Mouse (Mus musculus): ENCODE data around the gene Mapk12. TPM values are rescaled to one million over a fixed set of nuclear protein-coding genes. Genes with fewer than 3 reads are reported as not detected.

The Mapk12 gene
- polyA plus RNA-seq, 1 experiment from 2014 or later = 26.9 TPM

DNA sequence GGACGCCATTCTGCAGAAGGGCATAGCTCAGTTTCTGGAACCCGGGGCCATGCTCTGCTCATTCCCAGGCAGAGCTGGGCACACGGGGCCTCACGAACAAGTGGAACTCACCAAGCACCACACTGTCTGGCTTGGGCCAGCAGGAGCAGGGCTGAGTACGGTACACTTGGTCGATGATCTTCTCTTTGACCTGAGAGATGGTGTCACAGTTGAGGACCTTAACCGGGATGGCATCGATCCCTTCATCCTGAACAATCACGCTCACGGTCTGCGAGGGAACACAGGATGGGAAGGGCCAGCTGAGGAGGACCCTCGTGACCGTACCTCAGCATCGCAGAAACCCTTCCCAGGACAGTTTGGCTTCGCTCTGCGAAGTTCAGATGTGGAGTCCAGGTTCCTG is 18.0 kb upstream of the Mapk12 start:
- Histone ChIP-seq H3K4me3 (ENCODE audit: low read depth, low read length) (no peak overlapping the region), H3K9me3 (ENCODE audit: control insufficient read depth, low read length) (no peaks in the 10 kb centered on the region), H3K27ac (ENCODE audit: low read depth, low read length) (no peak overlapping the region), H3K4me1 (replicated peaks; ENCODE audit: control insufficient read depth, insufficient read depth, low read length) (no peaks in the 10 kb centered on the region), H3K9ac (ENCODE audit: low read length) (no peak overlapping the region), H3K36me3 (ENCODE audit: control insufficient read depth, insufficient read depth, low read length) (peaks cover 56% of the 10 kb centered on the region), H3K27me3 (ENCODE audit: control insufficient read depth, insufficient read depth, low read length) (no peaks in the 10 kb centered on the region), H3K4me2 (ENCODE audit: low read depth, low read length, severe bottlenecking) (no peak overlapping the region)
- DNase-seq (ENCODE audit: low spot score) = no peak
- 90% methylated on average over 16 of the region's 16 CpGs for WGBS
- ATAC-seq (replicated peaks; ENCODE audit: low FRiP score) = no peak

DNA sequence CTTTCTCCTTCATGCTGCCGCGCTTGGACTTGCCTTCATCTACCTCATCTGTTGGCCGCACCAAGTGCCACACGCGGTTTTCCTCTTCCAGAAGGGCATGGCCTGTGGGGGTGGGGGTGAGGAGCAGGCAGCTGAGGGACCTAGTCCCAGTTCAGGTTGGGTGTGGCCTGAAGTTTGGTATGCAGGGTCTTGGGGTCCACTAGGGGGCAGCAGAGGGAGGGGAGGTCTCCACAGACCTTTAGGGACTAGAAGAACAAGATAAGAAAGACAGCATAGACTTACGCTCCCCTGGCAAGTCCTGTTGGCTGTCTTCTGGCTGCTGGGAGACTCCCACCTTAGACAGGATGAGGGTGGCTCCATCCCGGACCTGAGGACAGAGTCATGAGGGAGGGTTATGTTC is 17.5 kb upstream of the Mapk12 start:
- Histone ChIP-seq H3K27ac (ENCODE audit: low read depth, low read length) (no peak overlapping the region), H3K4me3 (ENCODE audit: low read depth, low read length) (no peak overlapping the region), H3K36me3 (ENCODE audit: control insufficient read depth, insufficient read depth, low read length) (peaks cover 52% of the 10 kb centered on the region), H3K9me3 (ENCODE audit: control insufficient read depth, low read length) (no peaks in the 10 kb centered on the region), H3K4me1 (replicated peaks; ENCODE audit: control insufficient read depth, insufficient read depth, low read length) (no peaks in the 10 kb centered on the region), H3K4me2 (ENCODE audit: low read depth, low read length, severe bottlenecking) (no peak overlapping the region), H3K9ac (ENCODE audit: low read length) (no peak overlapping the region), H3K27me3 (ENCODE audit: control insufficient read depth, insufficient read depth, low read length) (no peaks in the 10 kb centered on the region)
- ATAC-seq (replicated peaks; ENCODE audit: low FRiP score) (peak; percentile 45), DNase-seq (ENCODE audit: low spot score) (peak; percentile 86)
- 71% methylated on average over 7 of the region's 7 CpGs for WGBS

DNA sequence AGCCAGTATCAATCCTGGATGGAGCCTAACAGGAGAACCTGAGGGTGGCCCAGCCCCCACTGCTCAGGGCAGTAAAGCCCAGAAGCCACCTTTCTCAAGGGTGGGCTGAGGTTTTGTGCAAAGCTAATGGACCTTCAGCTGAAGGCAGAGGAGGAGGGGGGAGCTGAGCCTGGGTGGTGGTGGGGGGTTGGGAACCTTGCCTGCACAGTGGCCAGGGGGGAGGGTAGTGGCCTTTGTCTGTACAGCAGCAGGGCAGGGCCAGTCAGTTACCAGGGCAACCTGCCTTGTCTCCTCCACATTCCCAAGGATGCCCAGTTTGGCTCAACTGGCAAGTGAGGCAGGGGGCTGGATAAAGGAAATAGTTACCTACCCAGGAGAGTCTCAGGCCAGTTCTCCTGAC is 11.8 kb upstream of the Mapk12 start:
- H3K4me2 ChIP-seq (ENCODE audit: low read depth, low read length, severe bottlenecking) = peak overlapping the region; percentile 24
- H3K27ac ChIP-seq (ENCODE audit: low read depth, low read length) = peak overlapping the region; percentile 69
- peak overlapping the region; percentile 27 for H3K9ac ChIP-seq (ENCODE audit: low read length)
- ATAC-seq (replicated peaks; ENCODE audit: low FRiP score) (peak; percentile 74), DNase-seq (ENCODE audit: low spot score) (peak; percentile 85)
- peaks cover 15% of the 10 kb centered on the region for H3K36me3 ChIP-seq (ENCODE audit: control insufficient read depth, insufficient read depth, low read length)
- H3K4me1 ChIP-seq (replicated peaks; ENCODE audit: control insufficient read depth, insufficient read depth, low read length) = peaks cover 25% of the 10 kb centered on the region
- H3K27me3 ChIP-seq (ENCODE audit: control insufficient read depth, insufficient read depth, low read length) = no peaks in the 10 kb centered on the region
- no peak overlapping the region for H3K4me3 ChIP-seq (ENCODE audit: low read depth, low read length)
- H3K9me3 ChIP-seq (ENCODE audit: control insufficient read depth, low read length) = no peaks in the 10 kb centered on the region

DNA sequence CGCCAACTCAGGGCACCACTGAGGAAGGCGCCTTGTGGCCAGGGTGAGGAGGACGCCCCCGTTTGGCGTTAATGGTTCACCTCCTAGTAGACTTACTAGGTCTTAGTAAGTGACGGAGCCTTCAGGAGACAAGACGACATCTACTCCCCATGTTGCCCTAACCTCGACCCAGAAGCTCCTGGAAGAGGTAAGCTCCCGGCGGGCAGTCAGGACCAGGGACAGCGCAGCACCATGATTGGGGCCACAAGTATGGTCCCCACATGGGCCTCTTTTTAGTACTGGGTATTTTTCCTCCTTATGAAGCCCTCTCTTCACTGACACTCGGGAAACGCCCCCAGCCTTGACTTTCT is 9.5 kb upstream of the Mapk12 start:
- ATAC-seq (replicated peaks; ENCODE audit: low FRiP score) = 0 out of 2 replicates have a peak, but pooled peaks have one; percentile 8

DNA sequence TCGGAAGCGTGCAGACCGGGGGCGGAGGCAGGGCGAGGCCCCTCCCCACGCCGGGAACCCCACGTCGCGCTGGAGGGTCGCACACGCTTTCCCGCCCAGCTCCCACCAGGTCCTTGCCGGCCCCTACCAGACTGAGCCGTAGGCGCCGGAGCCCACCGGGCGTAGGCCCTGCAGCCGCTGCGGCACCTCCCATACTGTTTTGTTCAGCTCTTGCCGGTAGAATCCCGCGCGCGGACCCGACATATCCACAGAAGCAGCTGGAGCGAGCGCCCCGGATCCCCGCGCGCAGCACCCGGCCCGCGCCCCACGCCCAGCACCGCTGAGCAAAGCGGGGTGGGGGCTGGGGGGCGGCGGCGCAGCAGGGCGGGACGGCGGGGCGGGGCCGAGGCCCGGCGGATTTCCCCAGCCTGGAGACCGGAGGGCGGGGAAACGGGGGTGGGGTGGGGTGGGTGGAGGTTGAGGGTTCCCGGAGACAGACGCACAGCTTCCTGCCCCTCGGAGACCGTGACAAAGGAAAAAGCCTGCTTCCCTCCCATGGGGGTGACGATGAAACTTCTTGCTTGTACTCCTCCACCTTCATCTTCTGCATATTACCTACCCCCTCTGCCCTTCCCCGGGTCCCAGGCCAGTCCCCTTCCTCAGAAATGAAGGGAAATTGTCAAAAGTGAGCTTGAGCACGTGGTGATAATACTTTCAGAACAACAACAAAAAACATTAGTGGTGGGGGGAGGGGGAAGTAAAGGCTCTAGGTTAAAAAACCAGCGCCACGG is 9.0 kb upstream of the Mapk12 start, which contains the start of gene Mapk11:
Gene Mapk11, minus strand, starts transcription at position 358 of the 770 bp plus-strand sequence.
- Histone ChIP-seq H3K27ac (ENCODE audit: low read depth, low read length) (peak within 1 kb of the TSS; percentile 84), H3K4me1 (replicated peaks; ENCODE audit: control insufficient read depth, insufficient read depth, low read length) (peaks cover 32% of the 10 kb centered on the region), H3K4me2 (ENCODE audit: low read depth, low read length, severe bottlenecking) (peak within 1 kb of the TSS; percentile 90), H3K36me3 (ENCODE audit: control insufficient read depth, insufficient read depth, low read length) (no peaks in the 10 kb centered on the region), H3K27me3 (ENCODE audit: control insufficient read depth, insufficient read depth, low read length) (no peaks in the 10 kb centered on the region), H3K9me3 (ENCODE audit: control insufficient read depth, low read length) (no peaks in the 10 kb centered on the region), H3K4me3 (ENCODE audit: low read depth, low read length) (peak within 1 kb of the TSS; percentile 61), H3K9ac (ENCODE audit: low read length) (peak within 1 kb of the TSS; percentile 93)
- peak; percentile 85 for DNase-seq (ENCODE audit: low spot score)
- WGBS = under 1% methylated on average over 55 of the region's 61 CpGs
- ATAC-seq (replicated peaks; ENCODE audit: low FRiP score) = peak; percentile 63

More for the DNA sequence above, 9.5 kb upstream of the Mapk12 start:
- Histone ChIP-seq H3K4me2 (ENCODE audit: low read depth, low read length, severe bottlenecking) (peak overlapping the region; percentile 90), H3K27me3 (ENCODE audit: control insufficient read depth, insufficient read depth, low read length) (no peaks in the 10 kb centered on the region), H3K9me3 (ENCODE audit: control insufficient read depth, low read length) (no peaks in the 10 kb centered on the region), H3K4me3 (ENCODE audit: low read depth, low read length) (peak overlapping the region; percentile 61), H3K4me1 (replicated peaks; ENCODE audit: control insufficient read depth, insufficient read depth, low read length) (peaks cover 32% of the 10 kb centered on the region), H3K27ac (ENCODE audit: low read depth, low read length) (peak overlapping the region; percentile 84; the same call in 1 of the 2 replicates), H3K9ac (ENCODE audit: low read length) (peak overlapping the region; percentile 93), H3K36me3 (ENCODE audit: control insufficient read depth, insufficient read depth, low read length) (no peaks in the 10 kb centered on the region)
- peak; percentile 75 for DNase-seq (ENCODE audit: low spot score)
- WGBS = 1% methylated on average over 13 of the region's 13 CpGs

DNA sequence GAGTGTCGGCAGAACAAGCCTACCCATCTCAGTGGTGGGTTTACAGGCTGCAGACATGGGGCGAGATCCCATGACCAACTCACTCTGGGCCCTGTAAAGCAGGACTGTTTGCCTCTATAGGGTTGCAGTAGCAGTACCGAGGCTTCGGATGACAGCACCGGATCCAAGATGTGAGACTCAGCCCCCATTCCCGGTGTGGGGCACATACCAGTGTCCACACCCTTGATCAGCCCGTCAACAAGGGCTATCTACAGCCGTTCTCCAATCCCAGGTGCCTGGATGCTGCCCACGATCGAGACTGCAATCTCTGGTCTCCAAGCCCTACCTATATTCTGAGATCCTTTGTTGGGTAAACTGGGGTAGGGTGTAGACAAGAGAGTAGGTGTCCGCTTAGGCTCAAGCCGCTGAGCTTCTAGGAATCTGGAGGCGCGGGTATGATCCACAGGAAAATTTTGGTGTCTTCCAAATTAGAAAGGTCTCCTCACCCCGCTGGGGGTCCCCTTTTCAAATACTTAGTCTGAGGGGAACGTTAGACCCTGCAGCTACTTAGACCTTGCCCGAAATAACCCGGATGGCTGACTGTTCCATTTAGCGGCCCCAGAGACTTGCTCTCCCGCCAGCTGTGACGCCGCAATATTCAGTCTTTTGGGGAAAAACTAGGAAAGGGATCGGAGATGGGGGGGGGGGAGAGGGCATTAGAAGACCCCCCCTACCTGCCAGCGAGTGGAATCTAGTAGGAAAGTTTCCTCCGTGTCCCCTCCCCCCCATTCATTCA is 8.2 kb upstream of the Mapk12 start:
- no peaks in the 10 kb centered on the region for H3K36me3 ChIP-seq (ENCODE audit: control insufficient read depth, insufficient read depth, low read length)
- ATAC-seq (replicated peaks; ENCODE audit: low FRiP score) = no peak; the same call in 1 of the 2 replicates
- H3K4me3 ChIP-seq (ENCODE audit: low read depth, low read length) = peak overlapping the region; percentile 61
- DNase-seq (ENCODE audit: low spot score) = no peak
- peaks cover 32% of the 10 kb centered on the region for H3K4me1 ChIP-seq (replicated peaks; ENCODE audit: control insufficient read depth, insufficient read depth, low read length)
- H3K27ac ChIP-seq (ENCODE audit: low read depth, low read length) = peak overlapping the region; percentile 84; the same call in 1 of the 2 replicates
- H3K27me3 ChIP-seq (ENCODE audit: control insufficient read depth, insufficient read depth, low read length) = no peaks in the 10 kb centered on the region
- H3K4me2 ChIP-seq (ENCODE audit: low read depth, low read length, severe bottlenecking) = peak overlapping the region; percentile 90
- no peaks in the 10 kb centered on the region for H3K9me3 ChIP-seq (ENCODE audit: control insufficient read depth, low read length)
- peak overlapping the region; percentile 93 for H3K9ac ChIP-seq (ENCODE audit: low read length)
- 3% methylated on average over 25 of the region's 25 CpGs for WGBS

DNA sequence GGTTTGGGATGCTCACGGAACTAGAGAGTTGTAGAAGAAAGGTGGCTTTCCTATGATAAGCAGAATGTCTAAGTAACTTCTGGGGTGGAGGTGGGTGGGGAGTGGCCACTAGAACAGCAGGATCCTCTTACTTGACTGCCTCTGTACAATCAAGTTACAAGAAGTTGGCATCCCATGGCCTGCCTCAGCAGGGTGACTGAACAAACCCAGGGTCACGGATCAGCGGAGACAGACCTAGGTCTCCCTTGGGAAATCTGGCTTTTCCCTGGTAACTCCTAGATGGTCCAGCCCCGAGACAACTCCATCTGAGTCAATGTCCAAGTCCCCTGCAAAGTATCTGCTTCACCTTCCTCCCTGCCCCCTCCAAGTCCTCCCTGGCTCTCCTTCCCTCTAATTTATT is 7.4 kb upstream of the Mapk12 start:
- Histone ChIP-seq H3K9me3 (ENCODE audit: control insufficient read depth, low read length) (no peaks in the 10 kb centered on the region), H3K4me3 (ENCODE audit: low read depth, low read length) (peak overlapping the region; percentile 61), H3K36me3 (ENCODE audit: control insufficient read depth, insufficient read depth, low read length) (no peaks in the 10 kb centered on the region), H3K27me3 (ENCODE audit: control insufficient read depth, insufficient read depth, low read length) (no peaks in the 10 kb centered on the region), H3K27ac (ENCODE audit: low read depth, low read length) (no peak overlapping the region), H3K4me1 (replicated peaks; ENCODE audit: control insufficient read depth, insufficient read depth, low read length) (peaks cover 32% of the 10 kb centered on the region), H3K4me2 (ENCODE audit: low read depth, low read length, severe bottlenecking) (peak overlapping the region; percentile 90), H3K9ac (ENCODE audit: low read length) (peak overlapping the region; percentile 93)
- DNase-seq (ENCODE audit: low spot score) (no peak), ATAC-seq (replicated peaks; ENCODE audit: low FRiP score) (no peak)
- WGBS = 45% methylated on average over 4 of the region's 4 CpGs

DNA sequence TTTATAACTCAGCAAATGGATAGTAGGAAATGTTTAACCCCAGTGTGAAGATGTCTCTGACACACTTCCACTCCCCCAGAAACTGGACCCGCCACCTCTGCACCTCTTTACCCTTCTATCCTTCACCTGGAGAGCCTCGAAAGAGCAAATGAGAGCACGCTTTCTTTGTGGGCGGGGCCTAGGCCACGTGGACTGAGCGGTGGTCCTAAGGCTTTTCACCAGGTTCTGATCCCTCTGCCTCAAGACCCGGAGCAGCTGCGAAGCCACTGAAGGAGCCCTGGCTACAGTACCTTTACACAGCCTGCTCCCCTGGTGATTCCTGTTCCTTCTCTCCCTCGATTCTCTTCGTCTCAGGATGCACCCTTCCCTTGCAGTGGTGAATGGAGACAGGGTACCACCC is 7.0 kb upstream of the Mapk12 start:
- H3K27ac ChIP-seq (ENCODE audit: low read depth, low read length) = no peak overlapping the region
- DNase-seq (ENCODE audit: low spot score) (no peak), ATAC-seq (replicated peaks; ENCODE audit: low FRiP score) (no peak)
- peak overlapping the region; percentile 90 for H3K4me2 ChIP-seq (ENCODE audit: low read depth, low read length, severe bottlenecking)
- H3K9me3 ChIP-seq (ENCODE audit: control insufficient read depth, low read length) = no peaks in the 10 kb centered on the region
- peak overlapping the region; percentile 39 for H3K9ac ChIP-seq (ENCODE audit: low read length)
- 20% methylated on average over 10 of the region's 10 CpGs for WGBS
- H3K36me3 ChIP-seq (ENCODE audit: control insufficient read depth, insufficient read depth, low read length) = no peaks in the 10 kb centered on the region
- no peaks in the 10 kb centered on the region for H3K27me3 ChIP-seq (ENCODE audit: control insufficient read depth, insufficient read depth, low read length)
- H3K4me1 ChIP-seq (replicated peaks; ENCODE audit: control insufficient read depth, insufficient read depth, low read length) = peaks cover 31% of the 10 kb centered on the region
- H3K4me3 ChIP-seq (ENCODE audit: low read depth, low read length) = peak overlapping the region; percentile 27
